Mouse (Mus musculus): ENCODE results near the gene Neo1. TPM values are rescaled to one million over a fixed set of nuclear protein-coding genes. Genes with fewer than 3 reads are reported as not detected.
"Not testable (repeated sequence)": the region's sequence is repeated elsewhere in the genome, so short reads cannot be mapped to it uniquely, and the experiment has no call there.

Gene Neo1
- total RNA-seq, 2 experiments from 2014 or later, result 46.1 to 58.6 TPM

DNA sequence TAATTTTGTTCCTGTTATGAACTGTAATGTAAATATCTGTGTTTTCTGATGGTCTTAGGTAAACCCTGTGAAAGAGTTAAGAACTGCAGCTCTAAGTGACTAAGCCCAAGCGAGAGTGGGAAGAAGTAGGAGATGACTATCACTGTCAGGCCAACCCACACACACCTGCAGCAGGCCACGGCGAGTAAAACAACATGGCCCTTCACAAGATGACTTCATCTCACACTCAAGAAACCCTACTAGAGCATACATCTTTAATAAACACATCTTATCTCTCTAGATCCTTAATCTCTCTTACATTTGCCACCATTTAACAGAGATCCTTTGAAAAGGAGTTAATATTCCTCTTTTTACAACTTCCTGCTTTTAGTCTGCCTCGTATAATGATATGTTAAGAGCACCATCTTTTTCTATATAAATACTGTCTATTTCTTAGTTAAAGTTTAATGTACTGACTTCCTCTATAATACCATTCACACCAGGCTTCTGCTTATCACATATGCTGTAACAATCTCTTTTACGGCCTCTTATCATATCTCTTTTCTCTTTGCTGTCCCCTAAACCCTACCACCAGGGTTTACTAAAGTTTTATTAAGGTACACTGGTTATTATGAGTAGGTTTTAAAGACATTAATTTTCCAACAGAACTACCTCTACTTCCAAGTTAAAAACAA lies 46.8 kb downstream of the Neo1 start:
- no peak for DNase-seq

DNA sequence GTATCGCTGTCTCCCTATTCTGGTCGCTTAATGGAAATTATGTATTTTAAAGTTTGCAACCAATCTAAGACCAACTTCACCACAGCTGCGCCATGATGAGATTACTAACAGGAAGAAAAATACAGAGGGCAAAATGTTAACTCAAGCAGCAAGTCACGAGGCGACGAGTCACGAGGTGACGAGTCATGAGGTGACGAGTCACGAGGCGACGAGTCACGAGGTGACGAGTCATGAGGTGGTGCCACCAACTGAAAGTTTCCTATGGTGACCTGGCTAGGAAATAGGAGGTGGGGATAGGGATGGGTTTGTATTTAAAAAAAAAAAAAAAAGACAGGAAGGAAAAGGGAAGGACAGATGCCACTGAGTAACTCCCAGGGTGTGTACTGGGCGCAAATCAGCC lies 57.2 kb downstream of the Neo1 start:
- no peak for DNase-seq

DNA sequence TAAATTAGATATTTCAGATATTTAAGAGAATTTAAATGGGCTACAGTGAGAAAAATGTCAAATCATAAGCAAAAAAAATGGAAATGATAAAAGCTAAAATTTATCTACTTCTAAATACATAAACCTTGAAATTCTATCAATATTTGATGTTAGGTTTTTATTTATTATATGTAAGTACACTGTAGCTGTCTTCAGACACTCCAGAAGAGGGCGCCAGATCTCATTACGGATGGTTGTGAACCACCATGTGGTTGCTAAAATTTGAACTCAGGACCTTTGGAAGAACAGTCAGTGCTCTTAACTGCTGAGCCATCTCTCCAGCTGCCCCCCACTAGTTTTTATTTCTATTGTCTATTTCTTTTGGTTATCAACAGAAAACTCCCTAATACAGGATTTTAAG lies 65.1 kb downstream of the Neo1 start:
- DNase-seq, result not testable (repeated sequence)

DNA sequence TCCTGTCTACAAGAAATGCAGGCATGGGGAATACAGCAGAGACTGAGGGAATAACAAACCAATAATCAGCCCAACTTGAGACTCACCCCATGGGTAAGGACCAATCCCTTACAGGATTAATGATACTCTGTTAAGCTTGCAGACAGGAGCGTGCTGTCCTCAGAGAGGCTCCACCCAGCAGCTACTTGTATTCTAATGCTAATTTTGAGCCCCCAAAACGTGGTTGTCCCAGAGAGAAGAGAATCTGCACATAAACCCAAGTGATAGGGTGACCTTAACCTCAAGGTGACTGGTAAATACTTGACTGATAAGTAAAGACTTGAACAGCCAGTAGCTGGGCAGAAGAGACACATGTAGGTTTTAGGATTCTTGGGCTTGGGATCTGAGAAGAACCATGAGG lies 68.9 kb downstream of the Neo1 start:
- no peak for DNase-seq

DNA sequence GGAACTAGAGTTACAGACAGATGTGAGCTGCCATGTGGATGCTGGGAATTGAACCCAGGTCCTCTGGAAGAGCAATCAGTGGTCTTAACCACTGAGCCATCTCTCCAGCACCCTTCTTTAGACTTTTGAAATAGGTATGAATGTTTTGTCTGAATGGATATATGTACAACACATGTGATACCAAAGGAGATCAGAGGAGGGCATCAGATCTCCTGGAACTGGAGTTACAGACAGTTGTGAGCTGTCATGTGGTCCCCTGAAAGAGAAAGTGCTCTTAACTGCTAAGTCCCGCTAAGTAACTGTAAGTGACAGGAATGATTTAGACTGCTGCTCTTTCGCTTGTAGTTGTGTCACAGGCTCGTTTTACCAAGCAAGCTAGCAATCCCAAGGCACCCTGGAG lies 80.7 kb downstream of the Neo1 start:
- DNase-seq, result no peak

DNA sequence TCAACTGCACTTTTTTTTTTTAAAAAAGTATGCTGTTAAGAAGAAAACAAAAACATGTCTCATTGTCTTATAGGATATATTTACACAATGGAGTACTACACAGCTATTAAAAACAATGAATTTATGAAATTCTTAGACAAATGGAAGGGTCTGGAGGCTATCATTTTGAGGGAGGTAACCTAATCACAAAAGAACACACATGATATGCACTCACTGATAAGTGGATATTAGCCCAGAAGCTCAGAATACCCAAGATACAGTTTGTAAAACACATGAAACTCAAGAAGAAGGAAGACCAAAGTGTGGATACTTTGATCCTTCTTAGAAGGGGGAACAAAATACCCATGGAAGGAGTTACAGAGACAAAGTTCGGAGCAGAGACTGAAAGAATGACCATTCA lies 90.3 kb downstream of the Neo1 start:
- DNase-seq, result not testable (repeated sequence)

DNA sequence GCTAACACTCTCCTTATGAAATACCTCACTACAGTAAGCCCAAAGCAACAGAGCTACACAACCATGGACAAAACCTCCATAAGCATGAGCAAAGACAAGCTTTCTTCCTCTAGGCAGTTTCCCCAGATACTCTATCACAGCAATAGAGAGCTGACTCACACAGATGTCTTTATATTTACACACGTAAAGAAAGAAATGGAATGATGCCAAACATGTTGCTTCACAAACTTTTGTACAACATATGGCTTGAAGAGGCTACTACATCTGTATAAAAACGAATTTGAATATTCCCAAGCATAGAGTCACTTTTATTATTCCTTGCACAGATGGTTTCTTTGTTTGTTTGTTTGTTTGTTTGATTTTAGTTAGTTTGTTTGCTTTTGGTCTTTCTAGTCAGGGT lies 101.5 kb downstream of the Neo1 start:
- no peak for DNase-seq

DNA sequence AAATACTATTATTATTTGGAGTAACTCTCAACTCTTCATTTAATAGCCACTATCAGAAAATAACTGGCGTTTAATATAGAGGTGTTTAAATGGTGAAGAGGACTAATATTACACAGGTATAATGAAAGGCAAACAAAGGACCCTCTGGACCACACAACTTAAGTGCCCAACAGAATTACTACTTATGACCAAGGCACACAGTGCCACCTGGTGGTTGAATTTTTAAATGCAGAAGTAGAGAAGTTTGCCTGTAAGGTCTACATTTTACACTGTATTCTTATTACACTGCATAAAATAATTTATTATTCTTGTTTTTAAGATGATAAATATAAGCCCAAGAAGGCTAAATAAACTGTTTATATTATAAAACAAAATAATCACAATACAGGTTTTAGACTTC lies 108.1 kb downstream of the Neo1 start:
- peak; percentile 60 for DNase-seq

DNA sequence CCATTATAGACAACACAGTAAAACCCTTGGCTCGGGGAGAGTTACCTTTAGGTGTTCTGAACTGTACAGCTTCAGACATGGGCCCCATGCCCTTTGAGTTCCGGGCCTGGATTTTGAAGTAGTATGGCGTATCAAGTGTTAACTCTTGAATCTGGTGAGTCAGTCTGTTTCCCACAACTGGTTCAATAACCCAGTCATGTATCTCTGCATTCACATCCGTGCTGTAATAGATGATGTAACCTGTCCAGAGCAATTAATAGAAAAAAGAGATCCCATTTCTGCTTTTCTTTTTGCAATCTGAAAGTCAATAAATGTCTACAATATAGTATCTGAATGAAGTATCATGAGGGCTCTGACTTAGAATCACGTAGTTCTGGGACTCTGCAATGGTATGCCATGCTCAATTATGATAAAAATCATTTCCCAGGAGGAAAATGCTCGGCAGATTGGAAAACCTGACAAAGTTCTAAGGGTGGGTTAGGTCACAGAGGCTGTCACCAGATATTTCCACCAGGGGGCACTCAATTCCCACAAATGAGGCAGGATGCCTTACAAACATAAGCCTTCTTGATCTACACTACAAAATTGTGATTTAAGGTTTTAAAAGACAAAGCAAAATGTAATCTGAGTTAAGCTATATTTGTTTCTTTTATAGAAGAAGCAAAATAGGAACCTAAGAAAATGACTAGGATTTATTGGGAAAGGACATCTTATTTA lies 133.2 kb downstream of the Neo1 start:
- DNase-seq, result peak; percentile 65

DNA sequence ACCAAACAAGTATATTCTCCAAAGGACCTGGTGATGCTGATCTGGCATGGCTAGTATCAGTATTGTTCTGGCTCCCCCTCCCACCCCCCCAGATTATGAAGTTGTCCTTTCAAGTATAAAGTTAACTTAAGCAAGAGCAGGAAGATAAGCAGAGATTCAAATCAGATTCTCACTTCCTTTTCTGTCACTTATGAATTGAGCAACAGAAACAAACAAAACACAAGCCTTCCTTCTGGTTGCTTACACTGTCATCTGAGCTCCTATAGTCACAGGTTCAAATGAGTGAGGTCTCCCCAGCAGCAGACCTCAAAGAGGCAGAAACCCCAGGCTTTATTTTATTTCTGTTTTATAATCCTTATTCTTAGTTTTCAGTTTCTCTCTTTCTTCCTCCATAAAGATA lies 136.6 kb downstream of the Neo1 start:
- DNase-seq, result no peak

DNA sequence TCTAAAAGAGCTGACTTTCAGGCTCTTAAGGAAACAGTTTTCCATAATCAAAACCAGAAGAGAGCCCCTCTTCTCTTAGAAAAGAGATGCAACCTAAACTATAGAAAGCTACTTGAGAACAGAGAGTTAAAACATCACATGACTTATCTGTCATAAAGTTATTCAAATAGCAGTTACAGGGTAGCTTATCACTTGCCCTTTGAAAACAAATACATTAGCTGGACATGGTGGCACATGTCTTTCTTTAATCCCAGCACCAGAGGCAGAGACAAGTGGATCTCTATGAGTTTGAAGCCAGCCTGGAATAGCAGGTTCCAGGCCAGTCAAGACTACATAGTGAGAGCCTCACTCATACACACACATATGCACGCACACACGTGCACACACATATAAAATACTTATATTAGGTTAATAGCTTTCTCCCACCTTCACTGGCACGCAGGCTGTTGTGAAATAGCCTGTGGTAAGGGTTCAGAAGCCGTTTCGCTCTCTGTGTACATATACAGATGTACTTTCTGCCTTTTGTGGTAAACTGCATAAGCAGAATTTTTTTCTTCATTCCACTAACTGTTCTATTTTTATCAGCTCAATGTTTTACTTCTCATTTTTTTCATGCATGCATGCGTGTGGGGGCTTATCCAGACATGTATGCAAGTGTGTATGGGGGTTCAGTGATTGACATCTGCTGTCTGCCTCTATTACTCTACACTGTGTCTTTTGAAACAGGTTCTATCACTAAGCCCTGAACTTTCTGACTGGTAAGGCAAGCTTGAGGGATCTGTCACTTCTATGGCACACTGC lies 144.2 kb downstream of the Neo1 start:
- no peak for DNase-seq

DNA sequence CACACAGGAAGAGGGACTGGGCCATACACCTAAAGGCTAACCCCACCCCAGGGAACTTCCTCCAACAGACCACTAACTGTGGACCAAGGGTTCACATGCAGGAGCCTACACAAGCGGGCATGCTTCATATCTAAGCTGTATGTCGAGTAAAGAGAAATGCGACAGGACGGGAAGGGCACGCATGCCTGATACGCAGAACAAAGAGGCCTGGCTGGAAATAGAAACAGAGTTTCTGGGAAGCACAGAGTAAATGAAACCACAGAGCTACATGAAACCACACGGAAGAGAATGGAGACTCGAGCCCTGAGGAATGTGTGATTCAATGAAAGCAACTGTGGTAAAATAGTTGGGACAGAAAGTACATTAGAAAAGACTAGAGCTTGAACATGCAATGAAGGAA lies 145.3 kb downstream of the Neo1 start:
- DNase-seq, result no peak

DNA sequence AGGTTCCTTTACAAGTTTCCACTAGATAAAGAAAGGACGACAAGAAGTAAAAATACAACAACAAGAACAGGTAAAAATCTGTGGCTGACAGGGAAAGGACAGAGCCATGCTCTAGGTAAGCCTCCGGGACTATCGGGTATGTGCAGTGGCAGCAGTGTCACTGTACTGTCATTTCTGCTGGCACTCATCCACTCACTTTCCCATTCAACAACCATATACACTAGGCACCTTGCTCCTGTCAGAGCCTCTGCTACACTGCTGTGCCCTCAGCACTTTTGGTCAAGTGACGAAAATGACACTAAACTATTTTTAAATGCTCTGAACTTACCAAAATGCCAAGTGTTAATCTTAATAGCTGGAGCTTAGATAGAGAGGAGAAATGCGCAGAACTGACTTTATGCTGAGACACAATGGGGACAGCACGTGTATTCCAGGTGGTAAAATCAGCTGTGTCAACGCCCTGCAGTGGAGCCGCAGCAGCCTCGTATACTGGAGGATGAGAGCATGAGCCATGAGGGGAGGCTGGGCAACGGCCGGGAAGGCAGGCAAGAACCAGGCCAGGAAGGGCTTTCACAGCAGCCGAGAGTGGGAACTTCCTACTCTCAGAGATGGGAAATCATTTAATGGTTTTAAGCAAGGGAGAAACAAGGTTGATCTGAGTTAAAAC lies 146.3 kb downstream of the Neo1 start:
- no peak for DNase-seq

DNA sequence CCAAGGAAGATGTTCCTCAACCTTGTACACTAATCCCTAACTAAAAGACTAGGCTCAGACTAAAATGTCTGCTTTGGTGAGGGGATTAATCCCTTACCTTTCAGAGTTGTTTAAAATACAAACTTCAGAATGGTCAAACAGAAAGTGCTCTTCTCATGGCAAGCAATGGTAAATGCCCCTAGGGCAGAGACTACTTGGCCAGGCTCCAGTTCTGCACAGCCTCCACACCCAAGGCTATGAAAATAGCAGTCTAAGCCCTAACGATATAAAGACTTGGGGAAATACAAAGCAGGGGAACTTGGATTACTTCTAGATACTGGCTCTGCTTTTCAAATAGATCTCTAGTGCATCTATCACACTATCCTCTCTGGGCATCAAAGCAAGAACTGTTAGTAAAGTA lies 153.6 kb downstream of the Neo1 start:
- peak; percentile 23 for DNase-seq

DNA sequence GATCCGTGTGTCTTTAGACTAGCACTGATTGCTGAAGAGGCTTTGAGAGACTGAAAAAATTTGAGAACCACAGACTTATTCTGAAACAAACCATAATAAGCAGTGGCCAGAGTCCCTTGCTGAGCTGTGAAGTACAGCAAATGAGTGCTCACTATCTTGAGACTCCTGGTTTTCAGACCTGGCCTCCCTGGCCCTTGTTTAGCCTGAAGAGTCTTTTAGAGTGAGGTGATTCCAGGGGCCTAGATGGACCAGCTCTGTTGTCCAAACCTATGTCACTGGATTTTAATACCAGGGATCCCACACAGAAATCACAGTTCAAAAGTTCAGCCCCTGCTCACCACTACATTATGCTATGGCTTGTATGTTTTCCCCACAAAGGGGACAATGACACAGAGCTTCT lies 156.4 kb downstream of the Neo1 start:
- no peak for DNase-seq

DNA sequence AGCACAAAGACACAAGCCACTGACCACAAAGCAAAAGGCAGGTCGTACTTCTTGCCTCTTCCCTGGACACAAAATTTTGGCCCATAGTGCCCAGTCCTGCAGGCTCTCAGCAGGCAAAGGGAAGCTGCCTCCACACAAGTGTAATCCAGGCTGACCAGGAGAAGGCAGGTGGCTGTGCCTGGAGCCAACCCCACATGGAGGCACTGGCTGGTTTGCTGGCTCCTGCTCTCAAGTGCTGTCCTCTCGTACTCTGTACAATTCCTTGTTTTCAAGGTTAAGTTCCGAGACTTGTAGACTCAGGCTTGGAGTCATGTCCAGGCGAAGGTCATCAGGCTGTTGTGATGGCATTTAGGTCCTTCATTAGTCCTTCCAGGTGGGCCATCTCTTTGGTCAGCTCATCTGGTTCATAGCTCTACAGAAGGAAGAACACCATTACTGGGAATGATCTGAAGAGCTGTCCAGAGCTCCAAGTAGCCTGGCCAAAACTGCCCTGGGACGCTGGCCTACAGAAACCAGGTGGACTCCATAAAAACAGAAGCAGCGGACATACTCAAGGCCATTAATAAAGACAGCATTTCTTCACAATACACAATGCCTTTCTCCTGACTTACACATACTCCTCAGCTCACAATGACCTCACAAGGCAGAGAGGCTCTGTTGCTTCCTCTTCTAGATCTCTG lies 159.2 kb downstream of the Neo1 start:
- no peak for DNase-seq

DNA sequence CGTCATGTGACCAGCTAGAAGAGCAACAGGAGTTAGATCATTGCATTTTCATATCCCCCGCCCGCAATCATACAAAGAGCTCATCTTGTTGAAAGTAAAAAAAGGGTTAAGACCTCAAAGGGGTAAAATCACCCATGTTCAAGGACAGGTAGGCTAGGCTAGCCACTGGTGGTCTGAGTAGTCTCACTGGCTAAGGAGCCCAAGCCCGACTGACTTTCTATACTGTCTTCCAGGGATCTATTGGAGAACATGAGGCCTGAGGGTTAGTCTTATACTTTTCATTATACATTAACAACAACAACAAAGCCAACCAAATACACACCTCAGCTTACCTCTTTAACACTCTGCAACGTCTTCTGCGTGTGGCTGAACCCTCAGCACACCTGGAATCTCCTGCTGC lies 160.8 kb downstream of the Neo1 start:
- DNase-seq, result no peak

DNA sequence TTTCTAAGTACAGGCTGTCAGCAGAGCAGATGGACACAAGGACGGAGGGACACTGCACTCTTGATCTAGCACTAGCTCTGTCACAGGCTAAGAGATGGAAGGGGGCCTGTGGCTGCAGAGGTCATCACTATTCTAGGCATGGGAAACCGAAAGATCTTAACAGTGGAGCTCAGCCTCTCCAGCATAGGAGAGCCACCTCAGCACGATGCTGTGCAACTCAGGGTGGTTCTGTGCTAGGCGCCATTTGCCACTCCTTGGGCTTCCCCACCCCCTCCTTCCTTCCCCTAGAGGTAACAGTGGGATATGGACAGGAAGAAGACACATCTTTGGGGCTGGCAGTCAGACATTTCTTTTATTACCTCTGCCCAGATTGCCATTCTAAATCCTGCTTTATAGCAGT lies 161.9 kb downstream of the Neo1 start:
- no peak for DNase-seq

DNA sequence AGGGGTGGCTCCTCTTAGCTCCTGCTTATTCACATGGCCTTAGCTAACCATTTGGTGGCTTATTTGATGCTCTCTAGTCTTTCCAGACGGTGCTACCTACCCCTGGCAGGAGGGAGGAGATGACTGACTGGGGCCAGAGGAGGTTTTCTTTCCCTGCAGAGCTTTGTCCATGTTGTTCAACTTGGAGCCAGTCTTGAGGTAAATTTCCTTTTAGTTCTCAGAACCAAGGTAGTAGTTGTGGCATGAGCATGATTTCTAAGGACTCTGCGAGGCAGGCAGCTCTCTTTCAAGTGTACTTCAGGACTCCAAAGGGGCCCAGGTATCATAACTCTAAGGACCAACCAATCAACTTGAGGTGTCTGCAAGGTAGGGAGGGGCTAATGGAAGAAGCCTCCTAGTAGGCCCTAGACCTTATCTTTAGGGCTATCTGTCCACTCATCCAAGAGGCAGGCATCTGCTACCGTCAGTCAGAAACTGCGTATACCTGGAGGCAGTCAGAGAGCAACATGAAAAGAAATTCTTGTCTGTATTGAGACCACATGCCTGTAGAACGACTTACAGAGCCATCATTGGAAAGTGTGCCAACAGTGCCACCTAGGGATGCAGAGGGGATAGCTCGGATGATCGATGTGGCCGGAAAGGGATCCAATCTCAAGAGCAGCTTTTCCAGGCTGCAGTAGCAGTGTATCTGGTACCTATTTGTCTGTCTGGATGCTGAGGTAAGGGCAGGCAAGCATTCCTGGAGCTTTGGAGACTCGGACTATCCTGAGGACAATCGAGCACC lies 162.5 kb downstream of the Neo1 start:
- DNase-seq, result peak; percentile 70

DNA sequence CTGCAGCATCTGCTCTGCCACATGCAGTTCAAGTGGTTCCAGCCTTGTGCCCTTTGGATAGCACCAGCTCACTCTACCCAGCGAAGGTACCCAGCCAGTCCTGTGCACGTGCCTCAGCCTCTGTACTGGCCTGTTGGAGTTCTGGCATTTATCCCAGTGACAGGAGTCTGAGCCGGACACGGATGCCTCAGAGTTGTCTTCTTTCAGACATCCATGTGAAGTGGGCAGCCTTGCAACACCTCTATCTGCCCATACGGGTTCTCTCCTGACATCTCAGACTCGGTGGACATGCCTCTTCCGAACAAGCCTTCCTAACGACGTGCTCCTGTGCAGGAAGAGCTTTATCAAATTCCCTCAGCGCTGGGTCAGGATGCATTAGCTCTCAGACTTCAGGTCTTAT lies 165.1 kb downstream of the Neo1 start:
- DNase-seq, result no peak

DNA sequence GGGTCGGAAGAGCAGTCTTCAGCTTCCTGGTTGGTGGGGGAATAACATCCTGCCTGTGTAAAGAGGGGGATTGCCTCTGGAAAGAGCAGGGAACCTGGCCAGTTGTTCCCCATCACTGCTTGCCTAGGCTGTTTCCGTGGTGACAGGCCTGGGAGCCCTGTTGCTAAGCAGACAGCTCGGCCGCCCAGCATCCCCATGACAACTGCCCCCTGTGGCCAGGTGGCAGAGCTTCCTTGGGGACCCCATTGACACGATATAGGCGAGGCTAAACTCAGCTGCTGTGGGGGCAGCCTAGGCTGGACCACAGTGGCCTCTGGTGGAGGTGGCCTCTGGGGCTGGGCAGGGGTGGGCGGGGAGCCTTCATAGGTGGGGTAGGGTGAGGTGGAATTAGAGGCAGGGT lies 172.4 kb downstream of the Neo1 start:
- DNase-seq, result no peak

Measured in adrenal gland, postnatal 10 days (tissue).